Mouse (Mus musculus): Measurements from ENCODE around the gene Dll1.

The Dll1 gene

GRCm38 (mm10) chr17:15379741-15380526 lies 3.3 kb upstream of the Dll1 start:
- no peak for ATAC-seq (ENCODE audit: insufficient number of reproducible peaks, low FRiP score, low TSS enrichment)

GRCm38 (mm10) chr17:15378413-15379109 lies 1.9 kb upstream of the Dll1 start:
- no peak for ATAC-seq (ENCODE audit: insufficient number of reproducible peaks, low FRiP score, low TSS enrichment)

- ATAC-seq (ENCODE audit: insufficient number of reproducible peaks, low FRiP score, low TSS enrichment), result 0 out of 2 replicates have a peak, but pooled peaks have one; percentile 19
Observed at GRCm38 (mm10) chr17:15377901-15378300, 1.2 kb upstream of the Dll1 start.

GRCm38 (mm10) chr17:15375701-15376493 lies 775 bp downstream of the Dll1 start:
- peak; percentile 42; the same call in 1 of the 2 replicates for ATAC-seq (ENCODE audit: insufficient number of reproducible peaks, low FRiP score, low TSS enrichment)

- no peak for ATAC-seq (ENCODE audit: insufficient number of reproducible peaks, low FRiP score, low TSS enrichment)
Observed at GRCm38 (mm10) chr17:15375224-15375623, 1.4 kb downstream of the Dll1 start.

- no peak for ATAC-seq (ENCODE audit: insufficient number of reproducible peaks, low FRiP score, low TSS enrichment)
Observed at GRCm38 (mm10) chr17:15374321-15375141, 2.1 kb downstream of the Dll1 start.

- no peak for ATAC-seq (ENCODE audit: insufficient number of reproducible peaks, low FRiP score, low TSS enrichment)
Observed at GRCm38 (mm10) chr17:15372931-15373652, 3.6 kb downstream of the Dll1 start.

- ATAC-seq (ENCODE audit: insufficient number of reproducible peaks, low FRiP score, low TSS enrichment), result no peak
Observed at GRCm38 (mm10) chr17:15371967-15372835, 4.5 kb downstream of the Dll1 start.

GRCm38 (mm10) chr17:15370401-15370800 lies 6.3 kb downstream of the Dll1 start:
- ATAC-seq (ENCODE audit: insufficient number of reproducible peaks, low FRiP score, low TSS enrichment), result no peak

- no peak for ATAC-seq (ENCODE audit: insufficient number of reproducible peaks, low FRiP score, low TSS enrichment)
Observed at GRCm38 (mm10) chr17:15365650-15366049, 11.0 kb downstream of the Dll1 start.

- ATAC-seq (ENCODE audit: insufficient number of reproducible peaks, low FRiP score, low TSS enrichment), result no peak
Observed at GRCm38 (mm10) chr17:15363656-15364055, 13.0 kb downstream of the Dll1 start.

GRCm38 (mm10) chr17:15357071-15357470 lies 19.6 kb downstream of the Dll1 start:
- ATAC-seq (ENCODE audit: insufficient number of reproducible peaks, low FRiP score, low TSS enrichment), result no peak

GRCm38 (mm10) chr17:15356526-15356925 lies 20.1 kb downstream of the Dll1 start:
- no peak for ATAC-seq (ENCODE audit: insufficient number of reproducible peaks, low FRiP score, low TSS enrichment)

- ATAC-seq (ENCODE audit: insufficient number of reproducible peaks, low FRiP score, low TSS enrichment), result no peak
Observed at GRCm38 (mm10) chr17:15355072-15355471, 21.6 kb downstream of the Dll1 start.

- ATAC-seq (ENCODE audit: insufficient number of reproducible peaks, low FRiP score, low TSS enrichment), result no peak
Observed at GRCm38 (mm10) chr17:15354006-15354405, 22.7 kb downstream of the Dll1 start.

GRCm38 (mm10) chr17:15352869-15353610 lies 23.6 kb downstream of the Dll1 start:
- no peak for ATAC-seq (ENCODE audit: insufficient number of reproducible peaks, low FRiP score, low TSS enrichment)

- ATAC-seq (ENCODE audit: insufficient number of reproducible peaks, low FRiP score, low TSS enrichment), result no peak
Observed at GRCm38 (mm10) chr17:15350152-15350551, 26.5 kb downstream of the Dll1 start.

Data from cerebellum, adult (tissue).